Mouse (Mus musculus): ENCODE data around the gene Gm20388. TPM values are rescaled to one million over a fixed set of nuclear protein-coding genes. Genes with fewer than 3 reads are reported as not detected.

The Gm20388 gene
- total and polyA plus RNA-seq, 2 experiments from 2014 or later = 51.3 TPM; not detected in 1

DNA sequence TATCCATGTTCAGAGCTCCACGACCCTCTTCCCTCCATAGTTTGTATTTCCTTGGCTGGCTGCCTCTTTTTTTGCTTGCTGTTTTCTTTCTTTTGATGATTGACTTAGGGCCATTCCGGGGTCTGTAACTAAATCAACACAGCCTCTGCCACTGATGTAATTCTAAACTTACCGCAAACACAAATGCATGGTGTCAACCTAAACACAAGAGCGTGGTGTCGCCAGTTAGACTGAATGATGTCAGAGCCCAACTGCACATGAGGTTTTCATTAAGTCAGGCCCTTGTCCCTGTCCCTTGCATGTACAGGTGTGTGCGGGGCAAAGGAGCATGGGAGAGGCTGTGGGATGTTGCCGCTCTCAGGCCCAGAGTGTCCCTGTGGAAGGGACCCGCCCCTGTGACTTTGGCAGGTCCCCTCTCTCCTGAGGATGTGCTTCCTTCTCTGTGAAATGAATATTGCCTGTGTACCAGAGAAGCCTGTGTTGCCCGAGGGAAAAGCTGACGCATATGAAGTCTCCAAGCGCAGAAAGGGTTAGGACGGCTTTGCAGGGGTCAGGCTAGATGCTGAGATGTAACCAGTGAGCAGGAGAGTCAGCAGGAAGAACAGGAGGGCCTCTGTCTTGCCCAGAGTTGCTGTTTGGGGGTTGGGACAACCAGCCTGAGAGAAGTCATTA is 3789.9 kb downstream of the Gm20388 start:
- DNase-seq = no peak
- H3K27ac ChIP-seq (ENCODE audit: low read depth, low read length) = no peak overlapping the region
- H3K36me3 ChIP-seq (ENCODE audit: insufficient read depth) = no peaks in the 10 kb centered on the region
- H3K27me3 ChIP-seq (ENCODE audit: insufficient read depth, low read length) = no peaks in the 10 kb centered on the region
- no peak for ATAC-seq
- no peak for TF ChIP-seq CTCF (IDR thresholded peaks at IDR 0.05; ENCODE audit: low read depth)
- H3K4me3 ChIP-seq (ENCODE audit: low read depth, low read length) = no peak overlapping the region
- H3K4me1 ChIP-seq (ENCODE audit: insufficient read depth) = 0 out of 2 replicates have a peak, but pooled peaks cover 4% of the 10 kb centered on the region
- no peak overlapping the region for H3K4me2 ChIP-seq (ENCODE audit: low read depth)
- no peaks in the 10 kb centered on the region for H3K9me3 ChIP-seq (ENCODE audit: low read length)
- H3K9ac ChIP-seq = no peak overlapping the region
- WGBS = 74% methylated on average over 12 of the region's 12 CpGs

- TF ChIP-seq CTCF (IDR thresholded peaks at IDR 0.05; ENCODE audit: low read depth) = no peak
- Histone ChIP-seq H3K27ac (ENCODE audit: low read depth, low read length) (no peak overlapping the region), H3K36me3 (ENCODE audit: insufficient read depth) (no peaks in the 10 kb centered on the region), H3K4me3 (ENCODE audit: low read depth, low read length) (no peak overlapping the region), H3K27me3 (ENCODE audit: insufficient read depth, low read length) (no peaks in the 10 kb centered on the region), H3K9me3 (ENCODE audit: low read length) (no peaks in the 10 kb centered on the region), H3K4me2 (ENCODE audit: low read depth) (no peak overlapping the region), H3K9ac (no peak overlapping the region), H3K4me1 (ENCODE audit: insufficient read depth) (0 out of 2 replicates have a peak, but pooled peaks cover 4% of the 10 kb centered on the region)
- ATAC-seq (no peak), DNase-seq (peak; percentile 39)
- 59% methylated on average over 15 of the region's 15 CpGs for WGBS
Observed at GRCm38 (mm10) chr8:123701952-123702587, 3791.4 kb downstream of the Gm20388 start.

GRCm38 (mm10) chr8:123705376-123705775 is 3794.7 kb downstream of the Gm20388 start:
- H3K4me1 ChIP-seq (ENCODE audit: insufficient read depth) = 0 out of 2 replicates have a peak, but pooled peaks cover 4% of the 10 kb centered on the region
- no peak overlapping the region for H3K9ac ChIP-seq
- ATAC-seq = no peak
- H3K4me3 ChIP-seq (ENCODE audit: low read depth, low read length) = no peak overlapping the region
- no peak for DNase-seq
- H3K9me3 ChIP-seq (ENCODE audit: low read length) = no peaks in the 10 kb centered on the region
- no peaks in the 10 kb centered on the region for H3K27me3 ChIP-seq (ENCODE audit: insufficient read depth, low read length)
- TF ChIP-seq CTCF (IDR thresholded peaks at IDR 0.05; ENCODE audit: low read depth) = no peak
- no peaks in the 10 kb centered on the region for H3K36me3 ChIP-seq (ENCODE audit: insufficient read depth)
- no peak overlapping the region for H3K27ac ChIP-seq (ENCODE audit: low read depth, low read length)
- 65% methylated on average over 5 of the region's 5 CpGs for WGBS
- H3K4me2 ChIP-seq (ENCODE audit: low read depth) = no peak overlapping the region

GRCm38 (mm10) chr8:123707137-123707536 is 3796.5 kb downstream of the Gm20388 start:
- Histone ChIP-seq H3K4me1 (ENCODE audit: insufficient read depth) (0 out of 2 replicates have a peak, but pooled peaks cover 4% of the 10 kb centered on the region), H3K4me3 (ENCODE audit: low read depth, low read length) (no peak overlapping the region), H3K27me3 (ENCODE audit: insufficient read depth, low read length) (no peaks in the 10 kb centered on the region), H3K9me3 (ENCODE audit: low read length) (no peaks in the 10 kb centered on the region), H3K9ac (no peak overlapping the region), H3K4me2 (ENCODE audit: low read depth) (no peak overlapping the region), H3K27ac (ENCODE audit: low read depth, low read length) (no peak overlapping the region), H3K36me3 (ENCODE audit: insufficient read depth) (no peaks in the 10 kb centered on the region)
- ATAC-seq = no peak
- 82% methylated on average over 16 of the region's 16 CpGs for WGBS
- no peak for DNase-seq
- no peak for TF ChIP-seq CTCF (IDR thresholded peaks at IDR 0.05; ENCODE audit: low read depth)

DNA sequence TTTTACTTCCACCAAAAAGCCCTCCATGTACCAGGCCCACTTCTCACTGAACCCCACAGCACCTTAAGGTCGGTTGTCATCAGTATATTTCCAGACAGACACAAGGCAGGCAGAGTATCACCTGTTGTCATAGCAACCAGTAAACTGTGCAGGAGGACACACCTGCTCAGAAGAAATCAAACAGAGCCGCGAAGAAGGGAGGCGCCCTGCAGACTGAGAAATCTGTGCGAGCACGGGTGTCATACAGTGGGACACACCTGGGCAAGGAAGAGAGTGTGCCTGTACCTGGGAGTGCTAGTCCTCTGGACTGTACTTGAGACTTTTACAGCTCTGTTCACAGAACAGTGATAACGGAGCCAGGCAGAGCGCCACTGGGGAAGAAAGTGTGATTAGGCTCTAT is 3798.1 kb downstream of the Gm20388 start:
- no peak overlapping the region for H3K4me2 ChIP-seq (ENCODE audit: low read depth)
- no peaks in the 10 kb centered on the region for H3K36me3 ChIP-seq (ENCODE audit: insufficient read depth)
- no peak overlapping the region for H3K4me3 ChIP-seq (ENCODE audit: low read depth, low read length)
- no peaks in the 10 kb centered on the region for H3K27me3 ChIP-seq (ENCODE audit: insufficient read depth, low read length)
- DNase-seq (no peak), ATAC-seq (0 out of 2 replicates have a peak, but pooled peaks have one; percentile 23)
- H3K9me3 ChIP-seq (ENCODE audit: low read length) = no peaks in the 10 kb centered on the region
- no peak for TF ChIP-seq CTCF (IDR thresholded peaks at IDR 0.05; ENCODE audit: low read depth)
- H3K4me1 ChIP-seq (ENCODE audit: insufficient read depth) = no peaks in the 10 kb centered on the region
- WGBS = 75% methylated on average over 8 of the region's 8 CpGs
- H3K27ac ChIP-seq (ENCODE audit: low read depth, low read length) = no peak overlapping the region
- H3K9ac ChIP-seq = no peak overlapping the region

- no peak for DNase-seq
- H3K4me2 ChIP-seq (ENCODE audit: low read depth) = no peak overlapping the region
- H3K4me1 ChIP-seq (ENCODE audit: insufficient read depth) = no peaks in the 10 kb centered on the region
- WGBS = 85% methylated on average over 5 of the region's 5 CpGs
- H3K4me3 ChIP-seq (ENCODE audit: low read depth, low read length) = no peak overlapping the region
- TF ChIP-seq CTCF (IDR thresholded peaks at IDR 0.05; ENCODE audit: low read depth) = no peak
- no peaks in the 10 kb centered on the region for H3K9me3 ChIP-seq (ENCODE audit: low read length)
- H3K27me3 ChIP-seq (ENCODE audit: insufficient read depth, low read length) = no peaks in the 10 kb centered on the region
- no peak for ATAC-seq
- H3K36me3 ChIP-seq (ENCODE audit: insufficient read depth) = no peaks in the 10 kb centered on the region
- no peak overlapping the region for H3K9ac ChIP-seq
- H3K27ac ChIP-seq (ENCODE audit: low read depth, low read length) = no peak overlapping the region
Observed at GRCm38 (mm10) chr8:123710335-123710734, 3799.7 kb downstream of the Gm20388 start.

DNA sequence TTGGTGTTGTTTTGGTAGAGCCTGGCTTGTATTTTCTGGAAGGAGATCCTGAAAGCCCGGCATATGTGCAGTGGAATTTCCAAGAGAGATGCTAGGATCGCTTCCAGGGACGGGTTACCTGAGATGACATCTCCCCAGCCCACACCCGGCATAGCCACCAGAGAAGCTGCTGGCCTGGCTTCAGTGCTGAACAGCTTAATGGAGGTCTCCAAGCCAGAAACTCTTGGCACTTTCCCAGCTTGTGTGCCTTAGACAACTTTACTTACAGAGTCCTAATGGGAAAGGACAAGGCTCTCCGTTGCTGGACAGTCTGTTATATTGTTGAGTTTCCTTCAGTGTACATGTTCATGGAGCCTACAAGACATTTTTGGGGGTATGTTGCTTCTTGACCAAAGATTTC is 3803.8 kb downstream of the Gm20388 start:
- WGBS = 92% methylated on average over 5 of the region's 5 CpGs
- Histone ChIP-seq H3K27ac (ENCODE audit: low read depth, low read length) (no peak overlapping the region), H3K9me3 (ENCODE audit: low read length) (no peaks in the 10 kb centered on the region), H3K4me1 (ENCODE audit: insufficient read depth) (no peaks in the 10 kb centered on the region), H3K36me3 (ENCODE audit: insufficient read depth) (no peaks in the 10 kb centered on the region), H3K9ac (no peak overlapping the region), H3K27me3 (ENCODE audit: insufficient read depth, low read length) (no peaks in the 10 kb centered on the region), H3K4me2 (ENCODE audit: low read depth) (no peak overlapping the region), H3K4me3 (ENCODE audit: low read depth, low read length) (no peak overlapping the region)
- TF ChIP-seq CTCF (IDR thresholded peaks at IDR 0.05; ENCODE audit: low read depth) = no peak
- no peak for ATAC-seq
- DNase-seq = no peak

All from forebrain, postnatal 0 days (tissue).